Mouse (Mus musculus) erythroblast, embryonic 14.5 days (primary cell): ENCODE results near the gene Acp2. TPM values are rescaled to one million over a fixed set of nuclear protein-coding genes. Genes with fewer than 3 reads are reported as not detected.

Experiments
- H3K27me3 ChIP-seq: 2 replicates; pipeline ENCODE4 v1.6.1; 2012; ENCODE audit warnings: inconsistent platforms; ENCODE audit not compliant: control insufficient read depth
- H3K36me3 ChIP-seq: 2 replicates; pipeline ENCODE4 v1.6.1; 2012; ENCODE audit warnings: mild to moderate bottlenecking, inconsistent platforms; ENCODE audit not compliant: control insufficient read depth
- H3K4me1 ChIP-seq: 2 replicates; pipeline ENCODE4 v1.6.1; 2012; ENCODE audit warnings: inconsistent platforms; ENCODE audit not compliant: control insufficient read depth
- H3K4me3 ChIP-seq: replicated peaks from 2 replicates; pipeline ENCODE3; 2012; ENCODE audit warnings: moderate library complexity, mild to moderate bottlenecking, inconsistent platforms
- H3K9me3 ChIP-seq: 2 replicates; pipeline ENCODE4 v1.6.1; 2012; ENCODE audit warnings: low read length, inconsistent platforms, mixed read lengths; ENCODE audit not compliant: control insufficient read depth
- GATA1 ChIP-seq: IDR thresholded peaks from 2 replicates; pipeline ENCODE4 v1.6.1; 2012; ENCODE audit warnings: low read length, inconsistent platforms, mixed read lengths
- TAL1 ChIP-seq: IDR thresholded peaks from 3 replicates; pipeline ENCODE4 v1.6.1; 2012; ENCODE audit warnings: low read length, inconsistent platforms, mixed read lengths
- polyA plus RNA-seq: library from polyadenylated mRNA; stranded (reverse); fragments of >175 nt; gene quantifications from 2 replicates; pipeline ENCODE4 v1.2.3, GENCODE M21; 2012

Gene Acp2
- polyA plus RNA-seq: 0.16 and 0.23 TPM in 2 replicates

GRCm38 (mm10) chr2:91202222-91202971 lies at the start of gene Acp2, which contains the start of gene Nr1h3:
Acp2 (plus strand) TSS chr2:91202885.
Nr1h3 (minus strand) TSS chr2:91202834.
- Histone ChIP-seq H3K27me3 (peaks cover 2% of the 10 kb centered on the region; the same call in 1 of the 2 replicates), H3K36me3 (peaks cover 19% of the 10 kb centered on the region), H3K4me3 (peak within 1 kb of the TSS; percentile 85), H3K9me3 (no peaks in the 10 kb centered on the region), H3K4me1 (peaks cover 29% of the 10 kb centered on the region)
- TF ChIP-seq GATA1 (no peak), TAL1 (no peak)

DNA sequence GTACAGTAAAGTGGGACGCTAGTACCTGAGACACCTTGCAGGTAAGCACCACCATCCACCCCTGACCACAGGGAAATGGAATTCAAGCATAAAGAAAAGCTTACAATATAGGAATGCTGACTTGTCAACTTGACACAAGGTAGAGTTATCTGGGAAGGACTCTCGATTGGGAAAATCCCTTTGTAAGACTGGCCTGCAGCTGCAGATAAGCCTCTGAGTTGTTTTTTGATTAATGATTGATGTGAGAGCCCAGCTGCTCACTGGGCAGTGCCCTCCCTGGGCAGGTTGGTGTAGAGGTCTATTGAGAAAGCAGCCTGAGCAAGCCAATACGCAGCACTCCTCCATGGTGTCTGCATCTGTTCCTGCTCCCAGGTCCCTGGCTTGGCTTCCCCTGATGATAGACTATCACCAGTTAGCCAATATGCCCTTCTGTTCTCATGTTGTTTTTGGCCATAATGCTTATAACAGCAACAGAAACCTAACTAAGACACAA lies 49.8 kb upstream of the Acp2 start:
- no peaks in the 10 kb centered on the region for H3K9me3 ChIP-seq
- TF ChIP-seq GATA1 (no peak), TAL1 (no peak)
- H3K36me3 ChIP-seq: peaks cover 58% of the 10 kb centered on the region
- H3K4me1 ChIP-seq: no peaks in the 10 kb centered on the region
- no peaks in the 10 kb centered on the region for H3K27me3 ChIP-seq
- no peak overlapping the region for H3K4me3 ChIP-seq

- Histone ChIP-seq H3K4me1 (no peaks in the 10 kb centered on the region), H3K36me3 (peaks cover 61% of the 10 kb centered on the region), H3K27me3 (no peaks in the 10 kb centered on the region), H3K9me3 (no peaks in the 10 kb centered on the region), H3K4me3 (no peak overlapping the region)
- TF ChIP-seq GATA1 (no peak), TAL1 (no peak)
These were observed 48.6 kb upstream of the Acp2 start for GRCm38 (mm10) chr2:91154091-91154490.

DNA sequence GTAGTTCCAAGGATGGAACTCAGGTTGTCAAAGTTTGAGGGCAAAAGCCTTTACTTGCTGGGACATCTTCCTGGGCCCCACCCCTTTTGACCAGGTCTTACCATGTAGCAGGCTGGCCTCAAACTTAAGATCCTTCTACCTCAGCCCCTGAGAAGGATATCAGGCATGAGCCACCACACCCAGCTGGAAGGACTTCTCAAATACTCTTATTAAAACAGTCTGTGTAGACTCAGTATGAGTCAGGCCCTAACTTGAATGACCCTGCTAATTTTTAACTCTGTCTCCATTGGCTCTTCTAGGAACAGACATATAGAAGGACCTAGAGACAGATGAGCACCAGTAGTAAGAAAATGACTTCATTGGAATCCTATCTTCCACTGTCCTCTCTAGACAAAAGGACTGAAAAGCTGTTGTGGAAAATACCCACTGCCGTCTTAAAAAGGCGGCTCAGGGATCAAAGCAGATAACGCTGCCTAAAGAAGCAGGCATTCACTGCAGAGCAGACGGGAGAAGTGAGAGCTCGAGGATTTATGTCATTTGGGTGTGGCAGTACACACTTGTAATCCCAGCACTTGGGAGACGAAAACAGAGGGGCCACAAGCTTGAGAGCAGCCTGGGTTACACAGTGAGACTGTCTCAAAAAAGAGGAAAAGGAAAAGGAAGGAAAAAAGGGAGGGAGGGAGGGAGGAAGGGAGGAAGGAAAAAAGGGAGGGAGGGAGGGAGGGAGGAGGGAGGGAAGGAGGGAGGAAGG lies 45.5 kb upstream of the Acp2 start:
- no peak for TF ChIP-seq TAL1
- no peak for TF ChIP-seq GATA1
- no peak overlapping the region for H3K4me3 ChIP-seq

GRCm38 (mm10) chr2:91160591-91160990 lies 42.1 kb upstream of the Acp2 start:
- Histone ChIP-seq H3K4me1 (peaks cover 22% of the 10 kb centered on the region), H3K36me3 (peaks cover 74% of the 10 kb centered on the region), H3K4me3 (no peak overlapping the region), H3K27me3 (no peaks in the 10 kb centered on the region), H3K9me3 (no peaks in the 10 kb centered on the region)
- no peak for TF ChIP-seq TAL1
- TF ChIP-seq GATA1: no peak

More for the DNA sequence above, 45.5 kb upstream of the Acp2 start:
- H3K27me3 ChIP-seq: no peaks in the 10 kb centered on the region
- no peaks in the 10 kb centered on the region for H3K9me3 ChIP-seq
- peaks cover 70% of the 10 kb centered on the region for H3K36me3 ChIP-seq
- no peaks in the 10 kb centered on the region for H3K4me1 ChIP-seq

- H3K27me3 ChIP-seq: no peaks in the 10 kb centered on the region
- H3K4me3 ChIP-seq: no peak overlapping the region
- H3K9me3 ChIP-seq: no peaks in the 10 kb centered on the region
- H3K36me3 ChIP-seq: peaks cover 76% of the 10 kb centered on the region
- TF ChIP-seq GATA1: no peak
- no peak for TF ChIP-seq TAL1
- peaks cover 25% of the 10 kb centered on the region for H3K4me1 ChIP-seq
These were observed 39.7 kb upstream of the Acp2 start for GRCm38 (mm10) chr2:91162952-91163351.

GRCm38 (mm10) chr2:91163532-91163931 lies 39.2 kb upstream of the Acp2 start:
- H3K4me3 ChIP-seq: no peak overlapping the region
- TF ChIP-seq GATA1 (no peak), TAL1 (no peak)
- H3K36me3 ChIP-seq: peaks cover 74% of the 10 kb centered on the region

DNA sequence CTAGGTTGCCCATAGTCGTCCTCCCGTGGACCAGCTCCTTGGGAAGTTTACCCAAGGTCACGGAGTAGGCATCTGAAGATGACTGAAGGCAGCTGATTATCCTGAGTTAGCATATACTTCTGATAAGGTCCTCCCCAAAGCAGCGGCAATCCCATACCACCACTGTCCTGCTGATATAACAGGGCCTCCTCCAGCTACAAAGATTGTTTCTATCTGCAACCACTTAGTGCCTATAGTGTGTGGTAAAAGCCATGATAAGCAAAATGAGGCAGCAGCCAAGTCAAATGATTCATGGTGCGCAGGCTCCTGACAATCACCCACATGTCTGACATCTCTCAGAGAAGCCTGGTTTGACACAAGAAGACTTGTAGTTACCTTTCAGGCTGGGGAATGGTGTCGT lies 37.7 kb upstream of the Acp2 start:
- H3K9me3 ChIP-seq: no peaks in the 10 kb centered on the region
- peaks cover 25% of the 10 kb centered on the region for H3K4me1 ChIP-seq
- peaks cover 74% of the 10 kb centered on the region for H3K36me3 ChIP-seq
- no peak overlapping the region for H3K4me3 ChIP-seq
- H3K27me3 ChIP-seq: no peaks in the 10 kb centered on the region
- no peak for TF ChIP-seq TAL1
- no peak for TF ChIP-seq GATA1

More at GRCm38 (mm10) chr2:91163532-91163931, 39.2 kb upstream of the Acp2 start:
- Histone ChIP-seq H3K9me3 (no peaks in the 10 kb centered on the region), H3K27me3 (no peaks in the 10 kb centered on the region), H3K4me1 (peaks cover 25% of the 10 kb centered on the region)

DNA sequence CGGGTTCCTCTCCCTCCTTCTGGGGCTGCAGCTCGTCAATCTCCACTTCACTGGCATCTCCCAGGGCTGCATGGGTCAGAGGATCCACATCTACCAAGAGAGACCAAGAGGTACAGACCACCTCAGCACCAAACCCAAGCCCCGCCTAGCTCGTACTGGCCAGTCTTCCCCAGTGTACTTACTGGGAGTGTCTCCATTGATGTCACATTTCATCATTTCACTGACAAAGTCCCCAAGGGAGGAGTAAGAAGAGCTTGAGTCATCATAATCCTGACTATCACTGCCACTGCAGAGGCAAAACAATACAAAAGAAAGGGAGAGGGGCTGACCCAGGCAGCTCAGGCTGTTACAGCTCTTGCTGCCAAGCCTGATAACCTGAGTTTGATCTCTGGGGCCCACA lies 35.1 kb upstream of the Acp2 start:
- peaks cover 25% of the 10 kb centered on the region for H3K4me1 ChIP-seq
- peaks cover 64% of the 10 kb centered on the region for H3K36me3 ChIP-seq
- no peak overlapping the region for H3K4me3 ChIP-seq
- no peaks in the 10 kb centered on the region for H3K27me3 ChIP-seq
- TF ChIP-seq GATA1 (no peak), TAL1 (no peak)
- H3K9me3 ChIP-seq: no peaks in the 10 kb centered on the region
